Mouse (Mus musculus) megakaryocyte-erythroid progenitor cell, adult 5-6 weeks (primary cell): Measurements from ENCODE around the gene Elmo1. TPM values are rescaled to one million over a fixed set of nuclear protein-coding genes. Genes with fewer than 3 reads are reported as not detected.

Source experiments
- ATAC-seq: replicated peaks from 2 replicates; pipeline ENCODE4 v1.8.0; 2016; ENCODE audit warnings: mild to moderate bottlenecking, inconsistent platforms; ENCODE audit not compliant: severe bottlenecking, poor library complexity, low FRiP score, low TSS enrichment
- total RNA-seq, 2 experiments: library from RNA; stranded (forward) in 1 of 2; stranded (reverse) in 1 of 2; fragments of 200-1000, 215-1000 nt in 1 of 2; fragments of >200 nt in 1 of 2; fragmentation: Nextera tagmentation in 1 of 2; gene quantifications; 2 replicates each; pipeline ENCODE4 v1.2.3; 2014 to 2017

The Elmo1 gene
- total RNA-seq, 2 experiments from 2014 or later, result 13.0 to 23.4 TPM

GRCm38 (mm10) chr13:20404530-20404929, 314.1 kb downstream of the Elmo1 start:
- ATAC-seq, result no peak

- ATAC-seq, result no peak
Observed at GRCm38 (mm10) chr13:20406470-20407213, 316.2 kb downstream of the Elmo1 start.

GRCm38 (mm10) chr13:20410306-20411101, 320.1 kb downstream of the Elmo1 start:
- no peak for ATAC-seq

- ATAC-seq, result no peak
Observed at GRCm38 (mm10) chr13:20416691-20417660, 326.6 kb downstream of the Elmo1 start.

- no peak for ATAC-seq
Observed at GRCm38 (mm10) chr13:20430998-20431397, 340.6 kb downstream of the Elmo1 start.

GRCm38 (mm10) chr13:20433221-20433858, 342.9 kb downstream of the Elmo1 start:
- ATAC-seq, result no peak

GRCm38 (mm10) chr13:20434071-20434470, 343.7 kb downstream of the Elmo1 start:
- no peak for ATAC-seq

- ATAC-seq, result no peak
Observed at GRCm38 (mm10) chr13:20439488-20439887, 349.1 kb downstream of the Elmo1 start.

- ATAC-seq, result no peak
Observed at GRCm38 (mm10) chr13:20450831-20451353, 360.5 kb downstream of the Elmo1 start.

- no peak for ATAC-seq
Observed at GRCm38 (mm10) chr13:20454357-20454756, 364.0 kb downstream of the Elmo1 start.

GRCm38 (mm10) chr13:20460096-20460495, 369.7 kb downstream of the Elmo1 start:
- no peak for ATAC-seq

- no peak for ATAC-seq
Observed at GRCm38 (mm10) chr13:20461616-20462015, 371.2 kb downstream of the Elmo1 start.

- ATAC-seq, result no peak
Observed at GRCm38 (mm10) chr13:20464161-20464560, 373.8 kb downstream of the Elmo1 start.

- ATAC-seq, result no peak
Observed at GRCm38 (mm10) chr13:20467381-20467780, 377.0 kb downstream of the Elmo1 start.

GRCm38 (mm10) chr13:20471732-20472131, 381.3 kb downstream of the Elmo1 start:
- ATAC-seq, result peak; percentile 89

- no peak for ATAC-seq
Observed at GRCm38 (mm10) chr13:20472301-20472831, 382.0 kb downstream of the Elmo1 start.

- ATAC-seq, result no peak
Observed at GRCm38 (mm10) chr13:20472891-20473539, 382.6 kb downstream of the Elmo1 start.

GRCm38 (mm10) chr13:20473641-20474078, 383.3 kb downstream of the Elmo1 start:
- ATAC-seq, result no peak
